Mouse (Mus musculus) liver, embryonic 18 days (tissue): ENCODE data around the gene Vmn2r84. TPM values are rescaled to one million over a fixed set of nuclear protein-coding genes. Genes with fewer than 3 reads are reported as not detected.

Experiments
- polyA plus RNA-seq: library from polyadenylated mRNA; depleted of rRNA; stranded (reverse); fragments of >200 nt; gene quantifications from 2 replicates; pipeline ENCODE4 v1.2.3, GENCODE M21; 2012; rRNA removed

Gene Vmn2r84
- polyA plus RNA-seq, result not detected in 2 replicates

DNA sequence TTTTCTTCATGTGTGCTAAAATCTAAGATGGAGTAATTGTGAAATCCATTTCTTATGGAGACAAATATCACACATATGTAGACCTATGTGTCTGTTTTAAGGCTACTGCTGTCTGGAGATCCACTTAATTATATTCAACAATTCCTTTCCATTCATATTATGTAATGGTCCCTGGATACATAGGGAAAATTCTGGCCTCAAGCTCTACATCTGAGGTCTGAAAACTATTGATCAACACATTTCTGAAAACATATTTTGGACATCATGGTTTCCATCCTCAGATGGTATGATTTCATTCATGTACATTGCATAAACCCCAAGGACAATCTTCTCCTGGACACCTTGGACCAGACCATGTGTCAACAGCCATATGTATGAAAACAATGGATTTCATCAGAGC is at the start of gene Vmn2r84:
Gene Vmn2r84 (minus strand): TSS at position 101 of the 400 bp plus-strand sequence.

GRCm38 (mm10) chr10:130429603-130430002 is 35.5 kb upstream of the Vmn2r84 start, which contains the start of gene Vmn2r85:
Vmn2r85 (minus strand) TSS chr10:130429703.

Other genes with a start within 250 kb of the Vmn2r84 start
- not detected in 2 replicates for gene Olfr825, start 227.6 kb downstream of the Vmn2r84 start, polyA plus RNA-seq
- not detected in 2 replicates for gene Olfr826, start 210.1 kb downstream of the Vmn2r84 start, polyA plus RNA-seq
- gene Olfr827, start 179.9 kb downstream of the Vmn2r84 start, polyA plus RNA-seq, result not detected in 2 replicates
- not detected in 2 replicates for gene Neurod4, start 114.1 kb downstream of the Vmn2r84 start, polyA plus RNA-seq
- gene Tespa1, start 71.5 kb downstream of the Vmn2r84 start, polyA plus RNA-seq, result 0.95 and 0.97 TPM in 2 replicates
- not detected in 2 replicates for gene Vmn2r85, start 35.4 kb upstream of the Vmn2r84 start, polyA plus RNA-seq
- not detected in 2 replicates for gene Vmn2r86, start 61.7 kb upstream of the Vmn2r84 start, polyA plus RNA-seq
- gene Vmn2r87, start 103.1 kb upstream of the Vmn2r84 start, polyA plus RNA-seq, result not detected in 2 replicates